Mouse (Mus musculus) T-cell, adult 2 months (primary cell): Measurements from ENCODE around the gene H2al1m.
"Not testable (repeated sequence)": the region's sequence is repeated elsewhere in the genome, so short reads cannot be mapped to it uniquely, and the experiment has no call there.

Source experiments
- DNase-seq: peaks from one replicate; pipeline ENCODE4 v3.0.0; 2022; ENCODE audit warnings: low spot score

Gene H2al1m

GRCm38 (mm10) chrX:9332366-9332962 lies 48.9 kb downstream of the H2al1m start:
- DNase-seq = peak; percentile 1

- DNase-seq = not testable (repeated sequence)
These were observed 49.5 kb downstream of the H2al1m start for GRCm38 (mm10) chrX:9333035-9333434.
